8 mouse cellular contexts compared by ENCODE assay signal in the genomic region with DNA sequence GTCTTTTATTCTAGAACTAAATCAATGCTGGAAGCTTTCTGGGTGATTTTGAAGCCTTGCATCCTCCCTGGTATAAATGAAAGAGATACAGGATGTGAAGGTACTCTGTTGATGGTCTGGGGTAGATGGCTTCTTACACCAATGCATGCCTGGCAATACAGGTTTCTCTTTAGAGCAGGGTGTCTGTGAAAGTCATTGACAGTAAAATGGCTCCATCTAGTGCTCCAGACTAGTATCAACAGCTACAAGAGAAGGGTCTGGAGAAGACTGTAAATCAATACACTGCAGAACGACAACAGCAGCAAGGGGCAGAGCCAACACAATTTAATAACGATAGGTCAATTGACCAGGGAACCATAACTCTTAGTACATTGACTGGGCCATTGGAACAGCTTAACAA.
DNase-seq lines count a peak whose midpoint lies in the region; ATAC-seq and TF ChIP-seq lines count a peak whose summit lies in the region.

No protein-coding gene starts in this region.

- peak; percentile 20; the same call in 1 of the 2 replicates for TF ChIP-seq CTCF in lung, adult 2 months (IDR thresholded peaks at IDR 0.05; ENCODE audit: insufficient read depth, low read length)

- H3K4me2 ChIP-seq in forebrain, embryonic 12.5 days, result no peak overlapping the region
- H3K4me2 ChIP-seq in forebrain, embryonic 11.5 days (ENCODE audit: low read depth, low read length, severe bottlenecking), result no peak overlapping the region
- no peak overlapping the region for H3K4me2 ChIP-seq in neural tube, embryonic 14.5 days (ENCODE audit: low read depth, low read length)

- H3K36me3 ChIP-seq in forebrain, embryonic 12.5 days (replicated peaks), result no peaks in the 10 kb centered on the region
- no peaks in the 10 kb centered on the region for H3K36me3 ChIP-seq in forebrain, embryonic 11.5 days (ENCODE audit: control insufficient read depth, insufficient read depth, low read length)
- no peaks in the 10 kb centered on the region for H3K36me3 ChIP-seq in neural tube, embryonic 14.5 days (ENCODE audit: control insufficient read depth, insufficient read depth, low read length)

- no peaks in the 10 kb centered on the region for H3K27me3 ChIP-seq in forebrain, embryonic 12.5 days
- H3K27me3 ChIP-seq in forebrain, embryonic 11.5 days (ENCODE audit: control insufficient read depth, insufficient read depth, low read length), result no peaks in the 10 kb centered on the region
- H3K27me3 ChIP-seq in neural tube, embryonic 14.5 days (ENCODE audit: control insufficient read depth, insufficient read depth, low read length), result no peaks in the 10 kb centered on the region

- H3K9ac ChIP-seq in forebrain, embryonic 12.5 days, result no peak overlapping the region
- H3K9ac ChIP-seq in forebrain, embryonic 11.5 days (ENCODE audit: low read length), result no peak overlapping the region
- H3K9ac ChIP-seq in neural tube, embryonic 14.5 days (replicated peaks; ENCODE audit: low read depth, low read length), result no peak overlapping the region

- TF ChIP-seq POLR2A in lung, adult 2 months (IDR thresholded peaks at IDR 0.05; ENCODE audit: borderline replicate concordance, extremely low read depth, low read depth, low read length), result no peak

- H3K9me3 ChIP-seq in forebrain, embryonic 12.5 days, result no peaks in the 10 kb centered on the region
- no peaks in the 10 kb centered on the region for H3K9me3 ChIP-seq in forebrain, embryonic 11.5 days (ENCODE audit: control insufficient read depth, low read length)
- H3K9me3 ChIP-seq in neural tube, embryonic 14.5 days (ENCODE audit: control insufficient read depth, low read length), result no peaks in the 10 kb centered on the region

- peak; percentile 55; the same call in 1 of the 2 replicates for ATAC-seq in forebrain, embryonic 12.5 days (ENCODE audit: low FRiP score)
- ATAC-seq in forebrain, embryonic 11.5 days (replicated peaks; ENCODE audit: low FRiP score), result no peak
- peak; percentile 90 for ATAC-seq in inflammation-experienced regulatory T-cells, adult 6 months
- ATAC-seq in neural tube, embryonic 14.5 days (ENCODE audit: low read depth), result peak; percentile 76; the same call in 1 of the 2 replicates

- H3K27ac ChIP-seq in forebrain, embryonic 12.5 days, result no peak overlapping the region
- H3K27ac ChIP-seq in forebrain, embryonic 11.5 days (ENCODE audit: low read depth, low read length), result no peak overlapping the region
- H3K27ac ChIP-seq in neural tube, embryonic 14.5 days (ENCODE audit: low read depth, low read length), result no peak overlapping the region

- DNase-seq in forebrain, embryonic 11.5 days (ENCODE audit: low spot score), result no peak
- no peak for DNase-seq in lung, adult 2 months
- no peak for DNase-seq in lung, postnatal 4 days
- peak; percentile 6 for DNase-seq in cerebellum, adult 8-10 months
- no peak for DNase-seq in adrenal gland, postnatal 4 days (ENCODE audit: low spot score in 2 of 2)

- H3K4me1 ChIP-seq in forebrain, embryonic 12.5 days, result no peaks in the 10 kb centered on the region
- no peaks in the 10 kb centered on the region for H3K4me1 ChIP-seq in forebrain, embryonic 11.5 days (replicated peaks; ENCODE audit: control insufficient read depth, insufficient read depth, low read length)
- no peaks in the 10 kb centered on the region for H3K4me1 ChIP-seq in lung, adult 2 months (ENCODE audit: control insufficient read depth, insufficient read depth, low read length)
- H3K4me1 ChIP-seq in neural tube, embryonic 14.5 days (ENCODE audit: control insufficient read depth, insufficient read depth, low read length), result no peaks in the 10 kb centered on the region

- WGBS in forebrain, embryonic 12.5 days, result 63% methylated on average over 2 of the region's 2 CpGs
- 67% methylated on average over 2 of the region's 2 CpGs for WGBS in forebrain, embryonic 11.5 days
- 38% methylated on average over 2 of the region's 2 CpGs for WGBS in lung, adult 2 months
- 14% methylated on average over 2 of the region's 2 CpGs for WGBS in neural tube, embryonic 14.5 days

- H3K4me3 ChIP-seq in forebrain, embryonic 12.5 days (replicated peaks), result no peak overlapping the region
- no peak overlapping the region for H3K4me3 ChIP-seq in forebrain, embryonic 11.5 days (ENCODE audit: low read depth, low read length)
- no peak overlapping the region for H3K4me3 ChIP-seq in lung, adult 2 months (replicated peaks; ENCODE audit: extremely low read depth, low read depth, low read length)
- H3K4me3 ChIP-seq in neural tube, embryonic 14.5 days (ENCODE audit: low read depth, low read length), result no peak overlapping the region
